Mouse (Mus musculus): ENCODE measurements around the gene Hnrnph1. TPM values are rescaled to one million over a fixed set of nuclear protein-coding genes. Genes with fewer than 3 reads are reported as not detected.
"Not testable (repeated sequence)": the region's sequence is repeated elsewhere in the genome, so short reads cannot be mapped to it uniquely, and the experiment has no call there.

The Hnrnph1 gene
- 100 to 1,000 TPM; 235 to 246 TPM for total RNA-seq (2021)
- long read RNA-seq, experiment 1, transcript Hnrnph1-201 (14 exons, 2,225 nt) = major isoform, 5 of 48 reads
- long read RNA-seq, experiment 1, partial matches to known transcripts = 19 of 48 reads
- long read RNA-seq, experiment 1, other reads (novel, unspliced or antisense) = 22 of 48 reads
- long read RNA-seq, experiment 2, transcript Hnrnph1-201 (14 exons, 2,225 nt) = major isoform, 5 of 72 reads
- long read RNA-seq, experiment 2, partial matches to known transcripts = 46 of 72 reads
- long read RNA-seq, experiment 2, other reads (novel, unspliced or antisense) = 17 of 72 reads

DNA sequence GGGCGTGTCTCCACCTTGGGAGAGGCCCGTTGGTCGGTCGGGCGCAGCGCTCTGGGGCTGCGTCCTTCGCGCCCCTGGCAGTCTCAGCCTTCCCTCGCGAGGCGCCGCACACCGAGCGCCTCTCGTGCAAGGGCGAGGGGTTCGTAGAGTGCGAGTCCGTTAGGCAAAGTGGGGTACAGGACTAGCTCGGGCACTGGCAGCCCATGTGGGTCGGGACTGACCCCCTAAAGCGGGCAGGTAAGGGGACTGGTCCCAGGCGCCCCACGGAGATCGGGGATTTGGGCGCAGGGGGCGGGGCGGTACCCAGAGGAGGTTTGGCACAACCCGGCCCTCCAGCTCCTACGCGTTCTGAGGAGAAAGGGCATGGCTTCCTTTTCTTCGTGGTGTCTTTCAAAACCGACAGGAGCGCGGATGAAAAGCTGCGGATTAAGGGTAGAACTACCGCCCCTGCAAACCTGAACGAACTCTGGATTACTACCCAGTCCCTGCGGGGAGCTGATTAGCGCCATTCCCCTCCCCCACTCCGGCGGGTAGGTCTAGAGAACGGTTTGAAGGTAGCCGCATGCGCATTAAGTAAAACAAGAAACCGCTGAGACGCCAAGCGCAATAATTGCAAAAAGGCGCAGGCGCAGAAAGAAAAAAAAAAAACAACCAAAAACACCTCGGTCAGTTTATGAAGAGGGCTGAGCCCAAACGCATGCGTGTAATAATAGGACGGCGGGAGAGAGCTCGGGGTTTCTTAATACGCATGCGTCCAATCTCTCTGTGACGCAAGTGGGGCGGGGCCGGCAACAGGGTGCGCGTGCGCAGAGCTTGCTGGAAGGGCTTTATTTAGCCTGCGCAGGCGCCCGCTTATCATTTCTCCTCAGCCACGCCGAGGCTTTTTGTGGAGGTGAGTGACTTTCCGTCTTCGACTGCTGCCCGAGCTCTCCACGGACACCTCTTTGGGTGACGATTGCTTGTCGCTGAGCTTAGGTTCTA lies at the start of gene Hnrnph1:
Gene Hnrnph1 (plus strand): TSS at position 80 of the 981 bp plus-strand sequence.
- DNase-seq (ENCODE audit: low spot score in 2 of 2) = peak; percentile 99

DNA sequence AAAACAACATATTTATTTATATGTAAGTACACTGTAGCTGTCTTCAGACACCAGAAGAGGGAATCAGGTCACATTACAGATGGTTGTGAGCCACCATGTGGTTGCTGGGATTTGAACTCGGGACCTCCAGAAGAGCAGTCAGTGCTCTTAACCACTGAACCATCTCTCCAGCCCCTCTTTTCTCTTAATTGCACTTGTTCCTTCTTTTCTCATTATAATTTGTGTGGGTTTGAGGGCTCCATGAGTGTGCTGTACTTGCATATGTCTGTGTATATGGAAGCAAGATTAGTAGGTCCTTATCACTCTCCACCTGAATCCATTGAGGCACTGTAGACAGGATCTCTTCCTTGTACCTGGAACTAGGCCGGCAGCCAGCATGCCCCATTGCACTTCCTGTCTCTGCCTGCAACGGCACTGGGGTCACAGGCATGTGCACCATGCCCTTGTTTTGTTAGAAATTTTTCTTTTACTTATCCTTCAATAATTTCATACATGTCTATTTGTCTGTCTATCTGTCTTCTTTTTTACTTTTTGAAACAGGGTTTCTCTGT lies 48.6 kb upstream of the Hnrnph1 start:
- DNase-seq (ENCODE audit: low spot score in 2 of 2) = no peak

DNA sequence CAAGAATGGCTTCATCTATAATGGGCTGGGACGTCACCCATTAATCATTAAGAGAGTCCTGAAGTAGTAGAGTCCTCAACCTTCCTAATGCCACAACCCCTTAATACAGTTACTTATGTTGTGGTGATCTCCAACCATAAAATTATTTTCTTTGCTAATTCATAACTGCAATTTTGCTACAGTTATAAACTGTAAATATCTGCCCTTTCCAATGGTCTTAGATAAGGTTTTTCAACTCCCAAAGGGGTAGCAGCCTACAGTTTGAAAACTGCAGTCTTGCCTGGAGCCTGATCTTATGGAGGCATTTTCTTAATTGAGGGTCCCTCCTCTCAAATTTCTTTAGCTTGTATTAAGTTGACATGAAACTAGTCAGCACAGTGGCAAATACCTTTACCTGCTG lies 47.4 kb upstream of the Hnrnph1 start:
- no peak for DNase-seq (ENCODE audit: low spot score in 2 of 2)

DNA sequence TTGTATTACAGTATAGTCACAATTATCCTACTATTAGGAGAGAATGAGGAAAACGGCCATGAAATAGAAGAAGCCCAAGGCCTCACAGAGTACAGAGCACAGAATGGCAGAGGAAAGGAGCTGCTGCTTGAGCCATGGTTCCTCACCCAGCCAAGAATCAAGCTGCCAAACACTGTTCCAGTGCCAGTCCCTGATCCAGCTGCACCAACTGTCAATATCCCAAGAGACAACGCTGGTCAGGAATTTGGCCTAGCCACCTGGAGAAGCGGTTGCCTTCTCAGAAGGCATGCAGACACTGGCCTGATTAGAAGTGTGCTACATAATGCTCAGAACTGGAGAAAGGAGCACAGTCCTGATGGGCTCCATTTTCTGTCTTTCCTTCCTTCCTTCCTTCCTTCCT lies 43.6 kb upstream of the Hnrnph1 start:
- no peak for DNase-seq (ENCODE audit: low spot score in 2 of 2)

DNA sequence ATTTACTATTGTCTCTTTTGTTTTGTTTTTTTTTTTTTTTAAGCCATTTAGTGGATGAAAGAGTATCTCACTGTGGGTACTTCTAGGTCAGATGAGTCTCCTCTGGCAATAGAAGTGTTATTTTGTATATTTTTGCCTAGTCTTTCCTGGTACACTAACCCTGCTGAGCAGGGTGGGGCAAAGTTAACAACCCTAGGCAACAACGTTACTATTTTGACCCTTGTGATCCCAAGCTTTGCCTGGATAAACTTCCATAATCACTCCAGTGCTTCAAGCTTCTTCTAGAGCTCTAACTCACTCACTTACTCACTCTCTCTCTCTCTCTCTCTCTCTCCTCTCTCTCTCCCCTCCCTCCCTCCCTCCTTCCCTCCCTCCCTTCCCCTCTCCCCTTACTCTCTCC lies 40.7 kb upstream of the Hnrnph1 start:
- DNase-seq (ENCODE audit: low spot score in 2 of 2) = no peak

DNA sequence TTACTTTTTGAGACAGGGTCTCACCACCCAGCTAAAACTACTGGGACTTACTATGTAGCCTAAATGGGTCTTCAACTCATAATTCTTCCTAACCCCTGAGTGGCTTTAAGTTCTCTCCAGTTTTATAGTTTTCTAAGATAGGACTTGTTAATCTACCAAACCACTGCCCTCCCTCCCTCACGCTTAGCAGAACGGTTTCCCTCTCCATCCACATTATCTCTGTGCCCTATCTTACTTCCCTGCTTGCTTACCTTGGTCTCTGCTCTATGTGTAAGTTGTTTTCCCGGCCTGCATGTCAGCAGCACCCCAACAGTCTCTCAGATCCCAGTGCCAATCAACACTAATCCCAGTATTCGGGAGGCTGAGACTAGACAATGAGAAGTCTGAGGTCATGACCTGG lies 39.9 kb upstream of the Hnrnph1 start:
- no peak for DNase-seq (ENCODE audit: low spot score in 2 of 2)

DNA sequence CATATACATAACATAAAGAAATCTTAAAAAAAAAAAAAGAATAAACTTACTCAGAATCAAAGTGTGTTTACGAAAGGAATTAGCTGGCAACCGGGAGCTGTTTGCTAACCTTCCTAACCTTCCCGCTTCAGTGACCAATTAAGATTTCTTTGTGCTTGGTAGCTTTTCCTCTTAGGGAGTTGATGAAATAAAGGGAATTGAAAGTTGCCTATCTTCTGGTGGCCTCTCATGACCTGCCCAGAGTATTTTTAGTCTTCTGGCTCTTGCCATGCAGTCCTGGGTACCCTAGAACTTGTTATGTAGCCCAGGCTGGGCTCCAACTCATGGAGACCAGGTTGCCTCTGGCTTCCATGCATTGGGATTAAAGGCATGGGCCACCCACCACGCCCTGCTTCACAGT lies 31.3 kb upstream of the Hnrnph1 start:
- DNase-seq (ENCODE audit: low spot score in 2 of 2) = no peak

DNA sequence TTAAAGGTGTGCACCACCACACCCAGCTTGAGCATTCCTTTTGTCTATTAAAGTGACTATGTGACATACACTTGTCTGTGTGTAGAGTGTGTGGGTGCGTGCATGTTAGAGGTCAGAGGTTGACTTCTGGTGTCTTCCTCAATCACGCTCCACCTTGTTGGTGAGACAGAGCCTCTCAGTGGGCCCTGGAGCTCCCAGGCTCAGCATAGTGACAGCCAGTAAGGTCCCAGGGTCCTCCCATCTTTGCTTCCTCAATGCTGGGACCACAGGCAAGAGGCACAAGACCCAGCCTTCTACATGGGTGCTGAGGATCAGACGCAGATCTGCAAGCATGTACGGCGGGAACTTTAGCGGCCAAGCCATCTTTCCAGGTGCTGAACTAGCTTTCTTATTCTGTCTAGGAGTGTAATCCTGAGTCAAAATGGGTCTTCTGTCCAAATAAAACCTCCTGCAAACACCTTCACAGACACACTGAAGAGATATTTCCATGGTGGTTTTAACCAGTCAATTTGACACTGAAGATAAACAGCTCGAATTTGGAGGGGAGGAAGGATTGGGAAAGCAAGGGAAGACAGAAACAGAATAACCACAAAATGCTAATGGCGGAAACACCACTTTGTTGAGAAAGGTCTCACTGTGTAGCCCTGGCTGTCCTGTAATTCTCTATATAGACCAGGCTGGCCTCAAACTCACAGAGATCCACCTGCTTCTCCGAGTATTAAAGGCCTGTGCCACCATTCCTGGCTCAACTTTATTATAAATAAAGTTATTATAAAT lies 30.3 kb upstream of the Hnrnph1 start:
- no peak for DNase-seq (ENCODE audit: low spot score in 2 of 2)

DNA sequence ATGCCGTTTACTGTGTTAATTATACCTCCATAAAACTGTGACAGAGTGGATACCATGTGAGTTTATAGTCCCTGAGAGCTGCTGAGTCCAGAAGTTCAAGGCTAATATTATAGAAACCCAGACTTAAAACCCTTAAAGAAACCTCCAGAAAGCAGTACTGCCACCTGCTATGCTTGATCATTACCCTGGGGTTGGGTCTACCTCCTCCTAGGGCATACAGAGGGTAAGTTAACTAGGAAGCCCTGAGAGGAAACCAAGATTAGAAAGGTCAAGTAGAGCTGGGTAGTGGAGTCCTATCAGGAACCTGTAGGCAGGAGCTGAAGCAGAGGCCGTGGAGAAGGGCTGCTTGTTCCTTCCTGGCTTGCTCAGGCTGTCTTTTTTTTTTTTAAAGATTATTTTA lies 24.6 kb upstream of the Hnrnph1 start:
- no peak for DNase-seq (ENCODE audit: low spot score in 2 of 2)

DNA sequence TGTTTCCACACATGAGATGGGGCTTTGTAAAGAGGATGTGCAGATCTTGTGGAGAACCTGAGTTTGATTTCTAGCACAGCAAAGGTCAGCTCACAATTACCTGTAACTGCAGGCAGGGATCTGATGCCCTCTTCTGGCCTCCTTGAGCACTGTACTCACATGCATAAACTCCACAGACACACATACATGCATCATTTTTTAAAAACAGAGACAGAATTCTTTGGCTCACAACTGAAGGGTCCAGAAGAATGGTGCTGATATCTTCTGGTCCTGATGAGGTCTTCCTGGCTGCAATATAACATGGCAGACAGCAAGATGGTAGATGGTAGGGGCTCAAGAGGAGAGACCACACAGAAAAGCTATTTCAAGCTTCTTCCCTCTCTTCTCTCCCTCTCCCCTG lies 22.6 kb upstream of the Hnrnph1 start, which contains the start of gene Cby3:
Gene Cby3 (plus strand): TSS at position 301 of the 400 bp plus-strand sequence.
- DNase-seq (ENCODE audit: low spot score in 2 of 2) = no peak

DNA sequence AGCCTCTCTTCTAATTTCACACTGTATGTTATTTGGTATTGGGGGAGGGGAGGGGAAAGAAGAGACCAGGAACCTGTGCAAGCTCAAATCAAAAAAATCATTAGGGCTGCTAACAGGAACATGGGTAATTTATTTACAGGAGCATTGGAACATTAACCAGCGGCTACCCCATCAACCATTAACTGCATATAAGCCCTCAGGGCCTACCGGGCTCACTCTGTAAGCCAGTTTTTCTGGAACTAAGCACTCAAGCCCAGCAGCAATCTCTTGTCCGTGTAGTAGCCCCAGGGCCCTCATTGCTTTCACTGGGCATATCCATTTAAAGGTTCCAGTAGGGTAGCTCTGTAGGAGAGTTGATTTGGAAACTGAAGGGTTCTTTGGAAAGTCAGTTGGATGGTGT lies 21.9 kb upstream of the Hnrnph1 start:
- DNase-seq (ENCODE audit: low spot score in 2 of 2) = no peak

DNA sequence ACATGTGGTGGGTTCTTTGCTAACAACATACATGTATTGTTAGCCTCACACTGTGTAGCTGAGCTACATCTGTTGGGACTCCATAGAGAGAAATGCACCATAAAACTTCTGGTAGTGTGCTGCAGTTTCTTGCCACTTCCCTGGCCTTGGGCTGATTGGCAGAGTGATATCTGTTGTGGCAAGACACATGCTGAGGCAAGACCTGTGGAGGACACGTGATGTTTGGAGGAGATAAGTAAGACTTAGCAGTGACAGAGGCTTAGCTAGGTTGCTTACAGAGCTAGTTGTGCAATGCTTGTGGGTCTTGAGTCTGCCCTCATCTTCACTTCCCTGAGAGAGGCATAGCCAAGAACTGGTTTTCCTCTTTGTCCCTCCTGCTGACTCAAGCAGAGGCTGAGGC lies 21.4 kb upstream of the Hnrnph1 start:
- no peak for DNase-seq (ENCODE audit: low spot score in 2 of 2)

DNA sequence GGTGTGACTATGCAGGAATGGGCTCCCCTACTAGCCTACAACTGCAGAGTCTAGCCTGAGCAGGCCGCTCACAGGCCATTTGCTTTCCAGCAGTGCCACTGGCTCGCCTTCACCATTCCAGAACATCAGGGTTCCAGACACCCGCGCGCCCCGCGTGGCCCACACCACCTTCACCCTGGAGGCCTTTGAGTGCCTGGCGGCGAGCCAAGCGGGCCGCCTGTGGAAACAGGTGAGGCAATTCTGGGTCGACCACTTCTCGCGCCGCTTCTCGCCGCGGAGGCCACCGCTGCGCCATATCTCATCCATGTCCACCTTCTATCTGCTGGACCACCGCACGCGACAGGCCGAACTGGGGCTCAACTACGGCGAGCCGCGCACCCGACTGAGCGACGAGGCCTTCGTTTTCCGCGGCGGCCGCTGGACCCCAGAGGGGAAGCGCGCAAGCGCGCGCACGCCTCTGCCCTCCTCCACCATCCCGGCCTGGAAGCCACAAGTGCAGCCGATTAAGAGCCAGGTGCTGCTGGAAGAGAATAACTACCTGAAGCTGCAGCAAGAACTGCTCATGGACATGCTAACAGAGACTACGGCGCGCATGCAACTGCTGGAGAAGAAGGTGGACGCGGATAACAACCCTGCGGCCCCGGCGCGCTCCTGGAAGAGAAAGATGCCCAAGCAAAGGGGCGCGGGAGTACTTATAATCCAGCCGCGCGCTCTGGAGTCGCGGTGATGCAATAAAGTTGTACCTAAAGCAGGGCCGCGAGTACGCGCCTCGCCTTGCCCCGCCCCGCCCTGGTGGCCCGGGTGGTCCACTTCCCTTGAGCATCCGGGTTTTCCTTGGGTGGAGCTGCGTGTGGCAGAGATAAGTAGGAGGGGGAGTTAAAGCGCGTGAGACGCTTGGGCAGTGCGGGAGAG lies 17.6 kb upstream of the Hnrnph1 start:
- DNase-seq (ENCODE audit: low spot score in 2 of 2) = peak in 1 of 2 experiments; percentile 64

DNA sequence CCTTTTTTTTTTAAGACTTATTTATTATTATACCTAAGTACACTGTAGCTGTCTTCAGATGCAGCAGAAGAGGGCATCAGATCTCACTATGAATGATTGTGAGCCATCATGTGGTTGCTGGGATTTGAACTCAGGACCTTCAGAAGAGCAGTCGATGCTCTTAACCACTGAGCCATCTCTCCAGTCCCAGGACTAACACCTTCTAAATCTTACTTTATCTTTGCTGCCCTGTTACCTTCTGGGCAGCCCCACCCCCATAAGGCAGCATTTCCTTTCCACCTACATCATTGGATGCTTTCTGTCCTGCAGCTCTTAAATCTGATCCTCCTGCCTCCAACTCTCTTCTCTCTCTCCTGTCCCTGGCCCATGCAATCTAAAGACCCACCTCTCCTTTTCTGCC lies 15.5 kb upstream of the Hnrnph1 start:
- not testable (repeated sequence) for DNase-seq (ENCODE audit: low spot score in 2 of 2)

DNA sequence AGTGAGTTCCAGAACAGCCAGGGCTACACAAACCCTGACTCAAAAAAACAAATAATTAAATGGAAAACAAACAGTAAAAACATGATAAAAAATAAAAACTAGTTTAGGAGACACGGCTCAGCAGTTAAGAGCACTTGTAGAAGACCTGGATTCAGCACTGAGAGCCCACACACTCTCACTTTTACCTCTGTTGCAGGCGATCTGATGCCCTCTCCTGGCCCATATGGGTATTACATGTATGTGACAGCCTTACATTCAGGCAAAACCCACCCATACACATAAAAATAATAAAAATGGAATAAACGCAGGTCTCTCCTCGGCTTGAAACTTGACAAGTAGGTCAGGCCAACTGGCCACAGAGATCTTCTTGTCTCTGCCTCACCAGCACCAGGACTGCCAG lies 12.2 kb upstream of the Hnrnph1 start:
- DNase-seq (ENCODE audit: low spot score in 2 of 2) = peak; percentile 69 to 90

DNA sequence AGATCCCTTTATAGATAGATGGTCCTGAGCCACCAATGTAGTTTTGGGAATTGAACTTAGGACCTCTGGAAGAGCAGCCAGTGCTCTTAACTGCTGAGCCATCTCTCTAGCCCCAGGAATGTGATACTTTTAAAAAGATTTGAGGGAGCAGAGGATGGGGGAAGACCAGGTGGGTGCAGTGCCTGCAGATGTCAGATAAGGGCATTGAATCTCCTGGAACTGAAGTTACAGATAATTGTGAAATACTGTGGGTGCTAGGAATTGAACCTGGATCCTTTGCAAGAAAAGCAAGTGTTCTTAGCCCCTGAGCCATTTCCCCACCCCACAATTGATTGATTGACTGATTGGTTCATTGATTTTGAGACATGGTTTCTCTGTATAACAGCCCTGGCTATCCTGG lies 11.5 kb upstream of the Hnrnph1 start:
- no peak for DNase-seq (ENCODE audit: low spot score in 2 of 2)

DNA sequence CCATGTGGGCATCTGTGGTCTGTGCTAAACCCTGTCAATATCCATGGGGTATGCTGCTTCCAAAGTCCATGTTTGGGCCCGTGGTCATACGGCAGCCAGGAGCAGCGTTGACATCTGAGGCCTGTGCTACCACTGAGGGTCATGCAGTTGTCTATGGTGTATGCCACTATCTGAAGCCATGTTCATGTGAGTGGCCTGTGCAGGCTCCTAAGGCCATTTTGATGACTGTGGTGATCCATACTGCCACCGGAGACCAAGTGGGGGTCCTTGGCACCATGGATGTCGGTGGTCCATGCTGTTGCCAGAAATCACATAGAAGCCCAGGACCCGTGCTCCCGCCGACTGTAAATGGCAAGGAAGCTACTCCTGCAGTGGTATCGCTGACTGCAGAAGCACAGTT lies 9.3 kb upstream of the Hnrnph1 start:
- no peak for DNase-seq (ENCODE audit: low spot score in 2 of 2)

DNA sequence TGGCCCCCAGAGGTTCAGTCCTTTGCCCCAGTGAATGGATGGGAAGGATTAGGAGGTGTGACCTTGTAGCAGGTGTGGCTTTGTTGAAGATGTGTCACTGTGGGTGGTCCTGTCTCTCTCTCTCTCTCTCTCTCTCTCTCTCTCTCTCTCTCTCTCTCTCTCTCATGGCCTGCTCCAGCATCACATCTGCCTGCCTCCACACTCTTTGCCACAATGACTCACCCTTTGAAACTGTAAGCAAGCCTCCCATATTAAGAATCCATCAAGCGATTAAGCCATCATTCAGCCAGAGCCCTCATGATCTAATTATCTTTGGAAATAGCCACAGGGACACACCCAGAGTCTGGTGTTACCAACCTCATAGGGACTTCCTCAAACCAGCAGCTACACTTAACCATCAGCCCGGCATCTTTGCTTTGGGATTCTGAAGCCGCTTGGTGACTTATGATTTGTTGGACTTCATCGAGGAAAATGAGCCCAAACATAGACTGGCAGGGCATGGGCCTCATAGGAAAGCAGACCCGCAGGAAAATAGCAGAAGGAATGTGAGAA lies 7.4 kb upstream of the Hnrnph1 start:
- no peak for DNase-seq (ENCODE audit: low spot score in 2 of 2)

DNA sequence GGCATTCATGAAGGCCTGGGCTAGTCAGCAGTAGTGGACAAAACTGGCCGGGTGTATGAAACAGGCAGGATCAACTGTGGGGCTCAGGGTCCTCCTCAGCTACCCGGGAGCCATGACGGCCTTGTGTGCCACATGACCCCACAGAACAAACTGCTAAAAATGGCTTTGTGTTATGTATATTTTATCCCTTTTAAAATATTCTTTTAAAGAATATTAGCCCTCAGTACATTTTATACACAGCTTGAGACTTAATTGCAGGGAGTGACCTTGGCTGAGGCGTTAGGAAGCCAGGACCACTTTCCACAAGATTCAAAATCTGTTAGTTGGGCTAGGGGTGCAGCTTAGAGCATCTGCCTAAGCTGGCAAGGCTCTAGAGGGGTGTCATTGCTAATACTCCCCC lies 5.8 kb upstream of the Hnrnph1 start:
- DNase-seq (ENCODE audit: low spot score in 2 of 2) = no peak

DNA sequence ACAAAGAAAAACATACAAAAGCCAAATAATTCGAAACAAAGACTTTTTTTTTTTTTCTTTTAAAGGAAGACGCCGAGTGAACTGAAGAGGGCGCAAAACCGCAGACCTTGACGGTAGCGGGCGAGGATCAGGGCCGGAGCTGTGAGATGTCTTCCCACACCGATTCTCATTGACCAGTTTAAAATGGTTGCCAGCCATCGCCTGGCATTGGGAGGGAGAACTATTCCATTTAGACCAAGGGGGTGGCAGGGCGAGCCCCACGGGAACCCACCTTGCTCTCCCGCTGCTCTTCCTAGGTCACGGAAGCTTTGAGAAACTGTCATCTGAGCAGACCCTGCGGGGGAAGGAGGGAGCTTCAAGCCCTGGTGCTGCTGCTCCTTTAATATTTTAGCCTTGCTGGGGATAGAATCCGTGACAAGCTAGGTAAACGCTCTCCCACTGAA lies 5.4 kb upstream of the Hnrnph1 start:
- peak in 1 of 2 experiments; percentile 59 for DNase-seq (ENCODE audit: low spot score in 2 of 2)

Data from layer of hippocampus, postnatal 14 days (tissue).